Mouse (Mus musculus) liver, adult 2 months (tissue): ENCODE measurements around the gene Gpsm3.

Source experiments
- CTCF ChIP-seq: fragments of 200-500 bp; IDR thresholded peaks from 2 replicates; pipeline ENCODE4 v1.5.1; 2011; ENCODE audit warnings: low read depth, low read length, control low read depth
- POLR2A ChIP-seq: fragments of 200-500 bp; IDR thresholded peaks from 2 replicates; pipeline ENCODE4 v1.6.1; 2011; ENCODE audit warnings: low read length, control low read depth; ENCODE audit not compliant: insufficient read depth; ENCODE audit errors: extremely low read depth

DNA sequence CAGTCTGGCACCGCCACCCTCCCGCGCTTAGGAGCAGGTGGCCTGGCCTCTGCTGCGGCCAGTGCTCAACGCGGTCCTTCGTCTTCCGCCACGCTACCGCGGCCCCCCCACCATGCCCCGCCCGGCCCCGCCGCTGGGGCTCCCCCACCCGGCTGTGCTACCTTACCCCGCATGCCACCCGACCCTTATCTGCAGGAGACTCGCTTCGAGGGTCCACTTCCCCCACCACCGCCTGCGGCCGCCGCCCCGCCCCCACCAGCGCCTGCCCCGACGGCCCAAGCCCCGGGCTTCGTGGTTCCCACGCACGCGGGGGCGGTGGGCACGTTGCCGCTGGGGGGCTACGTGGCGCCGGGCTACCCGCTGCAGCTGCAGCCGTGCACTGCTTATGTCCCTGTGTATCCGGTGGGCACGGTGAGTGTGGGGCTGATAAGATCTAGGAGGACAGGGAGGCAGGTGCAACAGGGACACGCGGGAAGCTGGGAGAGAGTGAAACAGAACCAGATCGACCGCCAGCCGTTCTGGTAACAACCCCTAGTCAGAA is 41.2 kb downstream of the Gpsm3 start:
- no peak for TF ChIP-seq CTCF
- no peak for TF ChIP-seq POLR2A
